Mouse (Mus musculus) limb, embryonic 13.5 days (tissue): ENCODE data around the gene Abca3. TPM values are rescaled to one million over a fixed set of nuclear protein-coding genes. Genes with fewer than 3 reads are reported as not detected.
A peak's percentile ranks its signal among the peaks of the same experiment; 100 is the strongest.

Experiments used
- ATAC-seq: fragments of 200-750 bp; cut with Nextera tagmentation; 2 replicates; pipeline ENCODE4 v1.8.0; 2017; ENCODE audit warnings: low read depth, moderate number of reproducible peaks, moderate TSS enrichment; ENCODE audit not compliant: low FRiP score
- H3K27ac ChIP-seq: fragments of 300-500 bp; sonication (generic); 2 replicates; pipeline ENCODE4 v1.5.1; 2015; ENCODE audit warnings: inconsistent platforms, mild to moderate bottlenecking, moderate library complexity
- H3K27me3 ChIP-seq: fragments of 300-500 bp; sonication (generic); 2 replicates; pipeline ENCODE4 v1.6.1; 2015; ENCODE audit warnings: mild to moderate bottlenecking, inconsistent platforms
- H3K36me3 ChIP-seq: fragments of 300-500 bp; sonication (generic); 2 replicates; pipeline ENCODE4 v1.6.1; 2015; ENCODE audit warnings: inconsistent platforms, mild to moderate bottlenecking, moderate library complexity
- H3K4me1 ChIP-seq: fragments of 300-500 bp; sonication (generic); 2 replicates; pipeline ENCODE4 v1.6.1; 2015; ENCODE audit warnings: inconsistent platforms
- H3K4me2 ChIP-seq: fragments of 300-500 bp; sonication (generic); replicated peaks from 2 replicates; pipeline ENCODE4 v1.6.1; 2015; ENCODE audit warnings: inconsistent platforms, mild to moderate bottlenecking, moderate library complexity
- H3K4me3 ChIP-seq: fragments of 300-500 bp; sonication (generic); 2 replicates; pipeline ENCODE4 v1.5.1; 2015; ENCODE audit warnings: moderate library complexity, mild to moderate bottlenecking, inconsistent platforms
- H3K9ac ChIP-seq: fragments of 300-500 bp; sonication (generic); 2 replicates; pipeline ENCODE4 v1.6.1; 2015; ENCODE audit warnings: mild to moderate bottlenecking, inconsistent platforms
- H3K9me3 ChIP-seq: fragments of 300-500 bp; sonication (generic); 2 replicates; pipeline ENCODE4 v1.6.1; 2016; ENCODE audit warnings: inconsistent platforms
- WGBS: fragments of 180-500 bp; shearing (Covaris S2); methylation state at CpG from one replicate; pipeline ENCODE4 v1.1.7; 2015; 5-methylcytosine and 5-hydroxymethylcytosine counted together
- polyA plus RNA-seq: library from polyadenylated mRNA; unstranded; fragments of >200 nt; fragmentation: Nextera tagmentation; extraction: Ambion mirVana; gene quantifications from 2 replicates; pipeline ENCODE4 v1.2.1, GENCODE M21; 2015

The Abca3 gene
- polyA plus RNA-seq, 1 experiment from 2014 or later = 6.6 TPM

DNA sequence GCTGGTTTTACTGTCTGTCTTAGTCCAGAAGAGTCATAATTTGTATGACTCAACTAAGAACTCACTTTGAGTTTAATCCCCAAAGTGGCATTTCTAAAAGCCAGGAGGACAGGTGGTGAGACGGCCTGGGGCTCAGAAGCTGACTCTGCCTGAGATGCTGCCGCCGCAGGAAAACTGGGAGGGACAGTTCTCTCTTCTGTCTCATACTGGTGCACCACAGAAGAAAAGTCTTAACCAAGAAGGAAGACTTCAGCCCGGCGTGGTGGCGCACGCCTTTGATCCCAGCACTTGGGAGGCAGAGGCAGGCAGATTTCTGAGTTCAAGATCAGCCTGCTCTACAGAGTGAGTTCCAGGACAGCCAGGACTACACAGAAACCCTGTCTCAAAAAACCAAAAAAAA, 74.2 kb downstream of the Abca3 start:
- WGBS = 87% methylated on average over 7 of the region's 7 CpGs
- peak overlapping the region; percentile 97; the same call in 1 of the 2 replicates for H3K27ac ChIP-seq
- H3K27me3 ChIP-seq = no peaks in the 10 kb centered on the region
- H3K4me1 ChIP-seq = peaks cover 30% of the 10 kb centered on the region
- peak overlapping the region; percentile 78 for H3K4me3 ChIP-seq
- peaks cover 43% of the 10 kb centered on the region for H3K36me3 ChIP-seq
- no peak overlapping the region for H3K9ac ChIP-seq
- no peak for ATAC-seq
- H3K9me3 ChIP-seq = no peaks in the 10 kb centered on the region
- peak overlapping the region; percentile 64 for H3K4me2 ChIP-seq

DNA sequence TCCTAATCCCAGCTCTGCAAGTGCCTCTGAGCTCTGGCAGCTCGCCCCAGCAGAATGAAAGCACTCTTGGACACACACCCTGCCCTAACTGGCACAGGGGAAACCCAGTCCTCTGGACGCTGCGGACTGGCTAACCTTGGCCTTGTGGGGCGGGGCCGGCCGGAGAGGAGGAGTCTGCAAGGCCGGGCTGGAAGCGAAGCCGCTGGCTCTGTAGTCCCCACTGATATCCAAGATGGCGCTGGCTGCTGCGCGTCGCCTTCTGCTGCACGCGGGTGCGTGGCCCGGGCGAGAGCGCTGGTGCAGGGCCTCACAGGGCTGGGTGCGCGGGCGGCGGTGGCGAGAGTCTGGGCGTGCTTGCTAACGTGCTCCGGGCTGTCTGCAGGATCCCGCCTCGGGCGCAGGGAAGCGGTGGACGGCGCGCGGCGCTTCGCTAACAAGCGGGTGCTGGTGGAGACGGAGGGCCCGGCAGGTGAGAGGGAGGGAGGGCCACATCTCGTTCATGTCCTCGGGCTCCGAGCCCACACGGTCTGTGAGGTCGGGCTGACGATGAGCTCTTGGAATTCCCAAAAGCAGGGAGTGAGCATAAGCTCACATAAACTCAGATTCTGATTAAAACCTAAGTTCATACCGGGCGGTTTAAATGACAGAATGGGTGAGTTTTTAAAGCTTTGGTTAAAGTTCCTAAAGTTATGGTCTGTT, 74.9 kb downstream of the Abca3 start, which contains the start of gene Eci1:
Gene Eci1 (plus strand): TSS at position 171 of the 699 bp plus-strand sequence.
- Histone ChIP-seq H3K4me3 (peak within 1 kb of the TSS; percentile 78), H3K27me3 (no peaks in the 10 kb centered on the region), H3K36me3 (peaks cover 36% of the 10 kb centered on the region), H3K4me2 (peak within 1 kb of the TSS; percentile 64), H3K9me3 (no peaks in the 10 kb centered on the region), H3K9ac (peak within 1 kb of the TSS; percentile 89), H3K27ac (peak within 1 kb of the TSS; percentile 97), H3K4me1 (peaks cover 31% of the 10 kb centered on the region)
- under 1% methylated on average over 48 of the region's 48 CpGs for WGBS
- peak; percentile 96 for ATAC-seq

DNA sequence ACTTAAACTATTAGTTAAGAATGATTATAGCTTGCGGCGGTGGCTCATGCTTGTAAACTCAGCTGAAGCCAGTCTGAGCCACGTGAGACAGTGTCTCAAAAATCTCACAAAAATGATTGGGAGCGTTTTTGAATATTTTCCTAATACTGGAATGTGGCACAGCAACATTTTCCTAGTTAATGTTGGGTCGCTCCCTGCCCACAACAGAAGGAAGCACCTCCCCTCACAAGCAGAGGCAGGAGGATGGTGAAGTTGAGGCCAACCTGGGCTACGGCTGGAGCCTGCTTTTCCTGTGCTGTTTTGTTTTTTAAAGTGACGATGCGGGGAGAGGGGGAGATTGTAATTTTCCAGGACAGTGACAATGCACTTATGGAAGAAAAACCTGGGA, 75.4 kb downstream of the Abca3 start:
- H3K4me1 ChIP-seq = peaks cover 31% of the 10 kb centered on the region
- peaks cover 31% of the 10 kb centered on the region for H3K36me3 ChIP-seq
- WGBS = 4% methylated on average over 8 of the region's 8 CpGs
- peak overlapping the region; percentile 97 for H3K27ac ChIP-seq
- H3K4me3 ChIP-seq = peak overlapping the region; percentile 78
- ATAC-seq = no peak
- peak overlapping the region; percentile 64 for H3K4me2 ChIP-seq
- no peaks in the 10 kb centered on the region for H3K9me3 ChIP-seq
- H3K27me3 ChIP-seq = no peaks in the 10 kb centered on the region
- H3K9ac ChIP-seq = peak overlapping the region; percentile 89

DNA sequence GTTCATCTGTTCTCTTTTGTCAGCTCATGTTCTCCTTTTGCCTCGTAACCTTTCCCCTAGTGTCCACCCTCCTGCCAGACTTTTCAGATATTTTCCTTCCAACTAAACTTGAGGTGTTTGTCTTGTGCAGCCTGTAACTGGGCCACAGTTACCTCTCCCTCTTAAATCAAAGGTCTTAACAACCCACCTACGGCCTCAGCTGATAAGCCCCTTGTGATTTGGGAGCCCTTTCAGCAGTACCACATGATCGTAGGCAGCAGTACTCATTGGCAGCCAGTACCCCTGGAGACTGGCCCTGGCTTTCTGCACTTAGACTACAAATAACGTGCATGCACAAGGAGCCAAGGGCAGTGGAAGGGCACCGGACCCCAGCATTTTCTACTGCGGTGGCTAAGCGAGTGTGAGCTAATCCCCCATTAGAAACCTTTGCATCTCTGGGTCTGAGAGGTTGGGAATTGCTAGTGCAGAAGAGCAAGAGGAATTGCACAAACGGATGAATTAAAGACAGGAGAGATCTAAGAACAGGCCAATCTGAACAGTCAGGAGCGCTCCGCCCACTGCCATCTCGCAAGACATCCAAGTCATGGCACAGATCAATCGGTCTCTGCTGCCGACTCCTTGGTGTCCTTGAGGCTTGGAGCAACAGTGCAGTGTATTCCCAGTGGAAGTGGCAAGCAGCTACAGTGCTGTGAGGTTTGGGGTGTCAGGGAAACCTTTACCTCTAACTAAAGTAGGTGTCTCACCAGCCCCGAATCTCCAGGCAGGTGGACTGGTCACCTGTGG, 77.6 kb downstream of the Abca3 start:
- Histone ChIP-seq H3K4me1 (peaks cover 31% of the 10 kb centered on the region), H3K36me3 (peaks cover 27% of the 10 kb centered on the region)
- no peak for ATAC-seq

DNA sequence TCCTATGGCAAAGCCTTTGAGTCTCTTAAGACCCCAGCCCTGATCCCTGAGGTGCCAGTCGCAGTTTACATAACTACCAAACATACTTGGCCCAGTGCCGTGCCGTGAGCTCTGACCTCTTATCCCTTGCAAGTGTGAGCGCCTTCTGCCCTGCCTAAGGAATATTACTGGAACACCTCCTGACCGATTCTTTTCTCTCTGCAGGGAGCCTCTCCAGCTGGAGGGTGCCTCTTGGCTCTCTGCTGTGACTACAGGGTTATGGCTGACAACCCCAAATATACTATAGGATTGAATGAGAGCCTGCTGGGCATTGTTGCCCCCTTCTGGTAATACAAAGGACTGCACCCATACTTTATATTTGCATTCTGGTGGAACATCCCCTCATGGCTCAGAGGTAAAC, 85.3 kb downstream of the Abca3 start:
- no peaks in the 10 kb centered on the region for H3K9me3 ChIP-seq

More for the DNA sequence above, 77.6 kb downstream of the Abca3 start:
- no peaks in the 10 kb centered on the region for H3K27me3 ChIP-seq
- no peak overlapping the region for H3K4me3 ChIP-seq
- H3K4me2 ChIP-seq = no peak overlapping the region
- H3K27ac ChIP-seq = no peak overlapping the region
- no peaks in the 10 kb centered on the region for H3K9me3 ChIP-seq
- WGBS = 79% methylated on average over 14 of the region's 14 CpGs
- H3K9ac ChIP-seq = no peak overlapping the region

DNA sequence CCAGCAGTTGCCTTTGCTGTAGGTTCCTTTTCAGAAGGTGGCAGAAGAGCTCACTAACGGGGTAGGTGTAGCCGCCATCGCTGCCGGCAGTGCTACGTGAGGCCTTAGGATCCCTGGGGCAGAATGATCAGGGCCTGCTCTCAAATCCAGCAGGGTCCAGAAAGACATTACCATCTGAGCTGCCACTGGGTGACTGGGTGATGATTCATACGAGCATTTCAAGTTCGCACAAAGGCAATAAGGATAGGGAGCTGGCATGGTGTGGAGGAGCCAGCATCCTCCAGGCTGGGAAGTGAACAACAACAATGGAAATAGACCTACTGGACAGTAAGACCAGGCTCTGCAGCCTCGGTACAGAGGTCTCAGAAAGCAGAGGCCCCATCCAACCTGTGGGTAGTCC, 88.6 kb downstream of the Abca3 start:
- H3K4me2 ChIP-seq = no peak overlapping the region
- no peak overlapping the region for H3K9ac ChIP-seq
- WGBS = 90% methylated on average over 8 of the region's 8 CpGs
- H3K9me3 ChIP-seq = no peaks in the 10 kb centered on the region
- H3K27me3 ChIP-seq = no peaks in the 10 kb centered on the region
- no peak overlapping the region for H3K4me3 ChIP-seq
- no peaks in the 10 kb centered on the region for H3K4me1 ChIP-seq
- H3K36me3 ChIP-seq = peaks cover 84% of the 10 kb centered on the region
- no peak for ATAC-seq
- no peak overlapping the region for H3K27ac ChIP-seq

More for the DNA sequence above, 85.3 kb downstream of the Abca3 start:
- Histone ChIP-seq H3K4me1 (no peaks in the 10 kb centered on the region), H3K4me2 (no peak overlapping the region), H3K27me3 (no peaks in the 10 kb centered on the region), H3K27ac (no peak overlapping the region), H3K4me3 (no peak overlapping the region), H3K9ac (no peak overlapping the region), H3K36me3 (peaks cover 78% of the 10 kb centered on the region)
- peak; percentile 54 for ATAC-seq
- WGBS = 75% methylated on average over 5 of the region's 5 CpGs

DNA sequence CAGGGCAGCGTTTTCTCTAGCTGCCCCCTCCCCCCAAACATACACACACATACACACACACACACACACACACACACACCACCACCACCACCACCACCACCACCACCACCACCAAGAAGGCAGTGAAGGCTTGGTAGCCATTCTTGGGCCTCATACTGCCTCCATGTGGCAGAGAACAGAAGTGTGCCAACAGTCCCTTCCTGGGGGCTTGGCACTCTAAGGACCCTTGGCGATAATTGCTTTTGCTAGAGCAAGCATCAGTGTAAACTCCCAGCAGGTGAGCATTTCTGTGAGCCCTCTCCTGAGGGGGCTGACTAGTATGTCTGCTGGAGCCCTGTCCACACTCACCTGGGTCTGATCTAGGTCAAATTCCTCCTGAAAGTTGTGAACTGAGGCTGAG, 89.4 kb downstream of the Abca3 start:
- no peak overlapping the region for H3K9ac ChIP-seq
- H3K9me3 ChIP-seq = no peaks in the 10 kb centered on the region
- no peak for ATAC-seq
- H3K27me3 ChIP-seq = no peaks in the 10 kb centered on the region
- no peaks in the 10 kb centered on the region for H3K4me1 ChIP-seq
- H3K27ac ChIP-seq = no peak overlapping the region
- WGBS = 54% methylated on average over 2 of the region's 2 CpGs
- no peak overlapping the region for H3K4me3 ChIP-seq
- peaks cover 85% of the 10 kb centered on the region for H3K36me3 ChIP-seq
- H3K4me2 ChIP-seq = no peak overlapping the region

DNA sequence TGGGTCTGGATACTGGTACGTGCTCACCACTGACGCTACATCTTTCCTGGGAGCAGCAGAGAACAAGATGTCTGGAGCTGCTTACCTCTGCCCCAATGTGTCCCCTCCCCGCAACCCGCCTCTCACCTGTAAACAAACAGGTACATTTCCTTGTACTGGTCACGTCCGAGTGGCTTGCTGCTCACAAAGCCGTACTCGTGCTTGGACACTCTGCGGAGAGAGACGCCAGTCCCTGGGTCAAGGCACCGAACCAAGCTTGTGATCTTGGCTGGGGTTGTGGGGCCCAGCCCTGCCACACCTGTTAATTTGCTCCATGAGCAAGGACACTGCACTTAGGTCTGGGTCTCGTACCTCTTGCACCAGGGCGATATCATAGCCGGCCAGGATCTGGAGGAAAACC, 90.4 kb downstream of the Abca3 start:
- Histone ChIP-seq H3K27ac (no peak overlapping the region), H3K4me1 (no peaks in the 10 kb centered on the region), H3K9ac (no peak overlapping the region), H3K9me3 (no peaks in the 10 kb centered on the region), H3K4me2 (no peak overlapping the region), H3K27me3 (no peaks in the 10 kb centered on the region), H3K36me3 (peaks cover 91% of the 10 kb centered on the region), H3K4me3 (no peak overlapping the region)
- 92% methylated on average over 14 of the region's 14 CpGs for WGBS
- no peak for ATAC-seq

DNA sequence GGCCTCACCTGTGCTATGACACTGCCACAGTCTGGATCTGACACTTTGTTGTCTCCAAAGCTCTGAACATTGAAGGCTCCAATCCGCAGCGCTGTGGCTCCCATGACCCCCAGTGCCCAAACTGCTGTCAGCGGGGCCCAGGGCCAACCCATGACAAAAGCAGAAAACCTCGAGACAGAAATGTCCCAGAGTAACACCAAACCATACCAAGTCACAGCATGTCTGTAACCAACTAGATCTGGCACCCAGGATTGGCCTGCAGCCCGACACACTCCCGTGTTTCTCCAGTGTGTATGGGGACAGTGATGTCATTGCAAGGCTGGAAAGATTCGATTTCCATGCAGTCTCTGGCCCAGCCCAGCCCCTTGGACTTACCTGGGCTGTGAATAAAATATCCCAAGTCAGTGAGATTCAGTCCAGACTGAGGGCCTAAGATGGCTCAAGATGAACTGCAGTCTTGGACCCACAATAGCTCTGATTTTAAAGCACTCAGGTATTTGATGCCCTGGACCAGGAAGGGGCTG, 90.9 kb downstream of the Abca3 start, which contains the start of gene Dnase1l2:
Gene Dnase1l2 (minus strand): TSS at position 474 of the 524 bp plus-strand sequence.
- no peak for ATAC-seq
- Histone ChIP-seq H3K27ac (no peak within 1 kb of the TSS), H3K27me3 (no peaks in the 10 kb centered on the region), H3K4me1 (no peaks in the 10 kb centered on the region), H3K4me3 (no peak within 1 kb of the TSS), H3K36me3 (peaks cover 92% of the 10 kb centered on the region), H3K9me3 (no peaks in the 10 kb centered on the region), H3K4me2 (no peak within 1 kb of the TSS), H3K9ac (no peak within 1 kb of the TSS)
- WGBS = 85% methylated on average over 7 of the region's 7 CpGs

DNA sequence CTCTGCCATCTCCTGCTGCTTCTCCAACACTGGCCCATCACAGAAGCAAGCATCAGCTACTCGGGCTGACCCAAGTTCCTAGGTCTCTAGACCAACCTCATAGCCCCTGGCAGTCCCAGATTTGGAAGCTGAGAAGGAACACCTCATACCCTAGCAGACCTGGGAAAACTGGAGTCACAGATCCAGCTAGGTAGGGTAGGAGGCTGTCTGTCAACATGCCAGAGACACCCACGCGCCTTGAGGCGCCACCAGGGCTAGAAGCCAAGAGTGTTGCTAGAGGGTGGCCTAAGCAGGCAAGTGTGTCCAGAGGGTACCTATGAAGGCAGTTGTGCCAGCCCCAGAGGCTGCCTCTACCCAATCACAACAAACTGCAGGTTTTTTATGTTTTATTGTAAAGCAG, 91.7 kb downstream of the Abca3 start:
- Histone ChIP-seq H3K27ac (no peak overlapping the region), H3K4me2 (no peak overlapping the region), H3K9ac (no peak overlapping the region), H3K4me3 (no peak overlapping the region), H3K36me3 (peaks cover 92% of the 10 kb centered on the region), H3K27me3 (no peaks in the 10 kb centered on the region), H3K9me3 (no peaks in the 10 kb centered on the region), H3K4me1 (no peaks in the 10 kb centered on the region)
- no peak for ATAC-seq
- 89% methylated on average over 4 of the region's 4 CpGs for WGBS

DNA sequence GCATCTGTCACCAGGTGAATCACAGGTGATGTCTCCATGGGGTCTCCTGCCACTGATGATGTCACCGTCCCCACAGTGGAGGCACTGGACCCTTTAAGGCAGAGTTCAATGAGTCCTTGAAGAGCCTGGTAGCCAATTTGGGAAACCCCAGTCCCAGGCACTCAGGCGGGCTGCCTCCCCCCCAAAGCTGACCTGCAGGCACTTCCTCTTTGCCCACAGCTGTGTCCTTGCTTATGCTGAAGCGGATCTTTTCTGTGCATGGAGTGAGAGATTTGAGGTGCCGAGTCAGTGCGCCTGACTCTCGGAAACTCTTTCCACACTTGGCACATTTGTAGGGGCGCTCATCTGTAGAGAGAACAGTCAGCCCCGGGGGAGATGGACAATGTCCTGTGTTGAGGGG, 94.8 kb downstream of the Abca3 start:
- WGBS = 92% methylated on average over 8 of the region's 8 CpGs
- no peaks in the 10 kb centered on the region for H3K27me3 ChIP-seq
- peaks cover 95% of the 10 kb centered on the region for H3K36me3 ChIP-seq

DNA sequence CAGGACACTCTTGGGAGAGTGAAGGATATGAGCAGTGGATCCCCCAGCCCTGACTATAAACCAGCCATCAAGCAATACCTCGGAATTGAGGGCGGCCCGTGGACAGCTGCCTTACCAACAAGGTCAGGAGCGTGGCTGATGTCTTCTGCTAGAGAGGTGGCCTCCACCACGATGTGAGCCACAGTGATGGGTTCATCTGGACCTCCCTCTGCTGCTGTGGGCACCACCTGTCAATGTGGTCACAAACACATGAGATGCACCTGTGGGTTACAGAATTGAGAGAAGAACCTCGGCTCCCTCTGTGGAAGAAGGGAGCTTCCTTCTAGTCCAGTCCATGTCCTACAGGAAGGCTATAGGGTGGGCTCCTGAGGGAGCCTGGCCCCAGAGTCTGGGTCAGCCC, 97.8 kb downstream of the Abca3 start:
- peaks cover 14% of the 10 kb centered on the region for H3K4me1 ChIP-seq
- ATAC-seq = no peak
- no peak overlapping the region for H3K4me2 ChIP-seq
- no peaks in the 10 kb centered on the region for H3K9me3 ChIP-seq
- 86% methylated on average over 6 of the region's 6 CpGs for WGBS
- H3K4me3 ChIP-seq = no peak overlapping the region
- H3K27ac ChIP-seq = no peak overlapping the region
- H3K9ac ChIP-seq = no peak overlapping the region
- no peaks in the 10 kb centered on the region for H3K27me3 ChIP-seq
- H3K36me3 ChIP-seq = peaks cover 77% of the 10 kb centered on the region

More for the DNA sequence above, 94.8 kb downstream of the Abca3 start:
- Histone ChIP-seq H3K9ac (no peak overlapping the region), H3K27ac (no peak overlapping the region), H3K4me3 (no peak overlapping the region), H3K9me3 (no peaks in the 10 kb centered on the region), H3K4me1 (no peaks in the 10 kb centered on the region), H3K4me2 (no peak overlapping the region)
- no peak for ATAC-seq
